ENCODE assay signal across 10 mouse cellular contexts in the genomic region with DNA sequence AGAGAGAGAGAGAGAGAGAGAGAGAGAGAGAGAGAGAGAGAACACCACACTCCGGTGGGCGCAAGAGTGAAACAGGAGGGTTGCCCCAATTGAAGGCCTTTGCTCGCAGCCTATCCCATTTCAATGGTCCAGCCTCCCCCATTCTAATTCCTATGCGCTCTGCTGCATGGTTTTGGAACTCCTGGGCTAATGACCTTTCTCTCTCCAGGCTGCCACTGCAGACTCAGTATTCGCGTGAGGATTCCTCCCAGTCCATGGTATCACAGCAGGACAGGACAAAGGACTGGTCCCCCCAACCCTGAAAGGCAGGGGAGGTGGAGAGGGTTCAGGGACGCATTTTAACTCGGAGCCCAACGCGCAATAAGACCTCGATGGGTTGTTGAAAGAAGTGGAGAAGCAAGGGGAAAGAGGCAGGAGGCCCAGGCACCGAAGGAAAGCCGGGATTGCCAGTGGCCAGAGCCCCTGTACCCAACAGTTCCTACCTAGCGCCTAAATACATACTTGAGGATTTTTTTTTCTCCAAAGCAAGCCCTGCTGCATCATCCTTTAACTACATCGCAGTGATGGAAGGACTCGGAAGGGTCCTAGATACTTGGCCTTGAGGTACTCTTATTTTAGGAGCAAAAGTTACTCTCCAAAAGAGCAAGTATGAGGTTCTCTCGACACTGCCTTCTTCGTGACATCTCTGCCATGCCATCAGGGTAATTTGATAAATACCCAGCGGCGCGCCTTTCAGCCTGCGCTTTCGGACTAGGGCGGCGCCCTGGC. TPM values are rescaled to one million over a fixed set of nuclear protein-coding genes. Genes with fewer than 3 reads are reported as not detected.
DNase-seq lines count a peak whose midpoint lies in the region; ATAC-seq and TF ChIP-seq lines count a peak whose summit lies in the region.
"Had no signal": no experiment of that assay in that cellular context is flagged by ENCODE, and none has a peak within 500 bp of the region (broad histone marks: within the 10 kb centered on the region; RNA-seq: fewer than 3 reads in every experiment).

No protein-coding gene starts in this region.

- 5% methylated on average over 25 of the region's 25 CpGs for WGBS in heart, postnatal 0 days
- WGBS in embryonic facial prominence, embryonic 12.5 days: 3% methylated on average over 25 of the region's 25 CpGs
- WGBS in limb, embryonic 13.5 days: 3% methylated on average over 25 of the region's 25 CpGs

- peaks cover 64% of the 10 kb centered on the region for H3K27me3 ChIP-seq in heart, postnatal 0 days (ENCODE audit: control insufficient read depth, insufficient read depth, low read length)
- H3K27me3 ChIP-seq in ES-Bruce4 (ENCODE audit: control insufficient read depth, insufficient read depth, low read length, poor library complexity, severe bottlenecking): peaks cover 35% of the 10 kb centered on the region
- H3K27me3 ChIP-seq in embryonic facial prominence, embryonic 12.5 days: peaks cover 78% of the 10 kb centered on the region
- peaks cover 79% of the 10 kb centered on the region for H3K27me3 ChIP-seq in limb, embryonic 13.5 days

- H3K27ac ChIP-seq in heart, postnatal 0 days (ENCODE audit: low read depth): no peak overlapping the region
- H3K27ac ChIP-seq in ES-Bruce4 (ENCODE audit: insufficient read depth, low read length): no peak overlapping the region
- H3K27ac ChIP-seq in embryonic facial prominence, embryonic 12.5 days: no peak overlapping the region
- no peak overlapping the region for H3K27ac ChIP-seq in limb, embryonic 13.5 days

- no peaks in the 10 kb centered on the region for H3K9me3 ChIP-seq in heart, postnatal 0 days (replicated peaks; ENCODE audit: control insufficient read depth, low read length)
- H3K9me3 ChIP-seq in ES-Bruce4 (replicated peaks; ENCODE audit: control insufficient read depth, insufficient read depth, low read length, poor library complexity, severe bottlenecking): no peaks in the 10 kb centered on the region
- H3K9me3 ChIP-seq in embryonic facial prominence, embryonic 12.5 days: no peaks in the 10 kb centered on the region
- no peaks in the 10 kb centered on the region for H3K9me3 ChIP-seq in limb, embryonic 13.5 days

- no peak for ATAC-seq in heart, postnatal 0 days (ENCODE audit: insufficient read depth, low read depth)
- ATAC-seq in embryonic facial prominence, embryonic 12.5 days (ENCODE audit: insufficient number of reproducible peaks, insufficient read depth, low FRiP score, low TSS enrichment): no peak
- ATAC-seq in limb, embryonic 13.5 days (ENCODE audit: low FRiP score, low read depth): no peak

- intact Hi-C loops in heart, postnatal 10 days (cut with DNase I): loop anchor here (5.0 to 10.0 kb wide), 6 partner anchors 535 to 1458 kb away; no protein-coding TSS in a partner anchor

- DNase-seq in heart, postnatal 0 days (ENCODE audit: low spot score): no peak
- DNase-seq in heart, postnatal 10 days: no peak
- no peak for DNase-seq in urinary bladder, postnatal 14 days (ENCODE audit: low spot score)
- no peak for DNase-seq in adrenal gland, adult (ENCODE audit: inconsistent age in 2 of 2, low spot score in 1 of 2)
- DNase-seq: layer of hippocampus, postnatal 36 days had no signal

- TF ChIP-seq EP300 in heart, postnatal 0 days (IDR thresholded peaks at IDR 0.05; ENCODE audit: low read depth): no peak
- TF ChIP-seq EP300 in ES-Bruce4 (IDR thresholded peaks at IDR 0.05; ENCODE audit: insufficient read depth, low read depth, low read length): no peak

- no peak for TF ChIP-seq POLR2A in ES-Bruce4 (IDR thresholded peaks at IDR 0.05; ENCODE audit: insufficient read depth, low read length)

- H3K36me3 ChIP-seq in heart, postnatal 0 days (replicated peaks; ENCODE audit: control insufficient read depth, insufficient read depth, low read length): no peaks in the 10 kb centered on the region
- H3K36me3 ChIP-seq in ES-Bruce4 (ENCODE audit: control insufficient read depth, insufficient read depth, low read length, poor library complexity, severe bottlenecking): no peaks in the 10 kb centered on the region
- no peaks in the 10 kb centered on the region for H3K36me3 ChIP-seq in embryonic facial prominence, embryonic 12.5 days
- H3K36me3 ChIP-seq in limb, embryonic 13.5 days: no peaks in the 10 kb centered on the region

- peak overlapping the region; percentile 53 for H3K4me3 ChIP-seq in heart, postnatal 0 days (ENCODE audit: low read depth, low read length)
- 0 out of 2 replicates have a peak overlapping the region, but pooled peaks have one; percentile 2 for H3K4me3 ChIP-seq in ES-Bruce4 (ENCODE audit: low read depth, low read length)
- peak overlapping the region; percentile 63; the same call in 1 of the 2 replicates for H3K4me3 ChIP-seq in embryonic facial prominence, embryonic 12.5 days
- H3K4me3 ChIP-seq in limb, embryonic 13.5 days: peak overlapping the region; percentile 40

- peak overlapping the region; percentile 88 for H3K4me2 ChIP-seq in heart, postnatal 0 days (ENCODE audit: low read depth, low read length)
- H3K4me2 ChIP-seq in embryonic facial prominence, embryonic 12.5 days (replicated peaks): peak overlapping the region; percentile 98
- peak overlapping the region; percentile 96 for H3K4me2 ChIP-seq in limb, embryonic 13.5 days (replicated peaks)

- peaks cover 12% of the 10 kb centered on the region; the same call in 1 of the 2 replicates for H3K4me1 ChIP-seq in heart, postnatal 0 days (ENCODE audit: control insufficient read depth, insufficient read depth)
- no peaks in the 10 kb centered on the region for H3K4me1 ChIP-seq in ES-Bruce4 (ENCODE audit: control insufficient read depth, insufficient read depth, low read length)
- H3K4me1 ChIP-seq in embryonic facial prominence, embryonic 12.5 days: peaks cover 33% of the 10 kb centered on the region
- peaks cover 47% of the 10 kb centered on the region for H3K4me1 ChIP-seq in limb, embryonic 13.5 days

- no peak overlapping the region for H3K9ac ChIP-seq in heart, postnatal 0 days (replicated peaks; ENCODE audit: low read depth, low read length)
- no peak overlapping the region for H3K9ac ChIP-seq in ES-Bruce4 (ENCODE audit: low read depth, poor library complexity, severe bottlenecking)
- H3K9ac ChIP-seq in embryonic facial prominence, embryonic 12.5 days: no peak overlapping the region
- no peak overlapping the region for H3K9ac ChIP-seq in limb, embryonic 13.5 days

- TF ChIP-seq CTCF in heart, postnatal 0 days (IDR thresholded peaks at IDR 0.05; ENCODE audit: low read depth): no peak
- no peak for TF ChIP-seq CTCF in ES-Bruce4 (IDR thresholded peaks at IDR 0.05; ENCODE audit: low read depth, low read length)

RNA-seq across cellular contexts. Expression of a gene that starts 3.0 kb away (rescaled TPM):
- total RNA-seq in heart, postnatal 0 days (2014; rRNA removed; ENCODE audit: low replicate concordance): 3.8 and 4.8 TPM in 2 replicates
- polyA plus RNA-seq in heart, postnatal 0 days (2015; fragmentation: Nextera tagmentation; extraction: Ambion mirVana): 4.5 and 5.5 TPM in 2 replicates
- total RNA-seq in heart, postnatal 10 days (2021): 10 to 100 TPM; 11.2 to 12.1 TPM
- polyA plus RNA-seq in ES-Bruce4 (2011; ENCODE audit: insufficient read depth, insufficient read length, low read depth, missing spikeins): 0.24 and 0.46 TPM in 2 replicates
- 15.4 and 16.7 TPM in 2 replicates for polyA plus RNA-seq in embryonic facial prominence, embryonic 12.5 days (2016; fragmentation: Nextera tagmentation; extraction: Ambion mirVana)
- polyA plus RNA-seq in limb, embryonic 13.5 days (2015; fragmentation: Nextera tagmentation; extraction: Ambion mirVana): 24.3 and 30.9 TPM in 2 replicates

RNA-seq across cellular contexts. Expression of a gene that starts 35.9 kb away (rescaled TPM):
- total RNA-seq in heart, postnatal 0 days (2014; rRNA removed; ENCODE audit: low replicate concordance): 1.5 and 1.9 TPM in 2 replicates
- polyA plus RNA-seq in heart, postnatal 0 days (2015; fragmentation: Nextera tagmentation; extraction: Ambion mirVana): 8.9 and 9.3 TPM in 2 replicates
- total RNA-seq in heart, postnatal 10 days (2021): 1 to 10 TPM; 6.1 to 6.2 TPM
- polyA plus RNA-seq in ES-Bruce4 (2011; ENCODE audit: insufficient read depth, insufficient read length, low read depth, missing spikeins): not detected in 2 replicates
- 0.39 TPM in 1 of 2 replicates, not detected in the other for polyA plus RNA-seq in embryonic facial prominence, embryonic 12.5 days (2016; fragmentation: Nextera tagmentation; extraction: Ambion mirVana)
- polyA plus RNA-seq in limb, embryonic 13.5 days (2015; fragmentation: Nextera tagmentation; extraction: Ambion mirVana): 0.33 and 0.45 TPM in 2 replicates
- total RNA-seq: ES-E14; hematopoietic stem cell, adult 5-6 weeks; layer of hippocampus, postnatal 36 days had no signal

Comparison
In these comparisons a context has a peak if more than half of its experiments do, and no peak if none do; other contexts are left out.
1. H3K4me3 ChIP-seq: peak in every context shown above with its lines; median percentile 63 in embryonic facial prominence, embryonic 12.5 days; 53 in heart, postnatal 0 days; 40 in limb, embryonic 13.5 days; 2 in ES-Bruce4.